ENCODE assay signal across 8 mouse cellular contexts in the genomic region with DNA sequence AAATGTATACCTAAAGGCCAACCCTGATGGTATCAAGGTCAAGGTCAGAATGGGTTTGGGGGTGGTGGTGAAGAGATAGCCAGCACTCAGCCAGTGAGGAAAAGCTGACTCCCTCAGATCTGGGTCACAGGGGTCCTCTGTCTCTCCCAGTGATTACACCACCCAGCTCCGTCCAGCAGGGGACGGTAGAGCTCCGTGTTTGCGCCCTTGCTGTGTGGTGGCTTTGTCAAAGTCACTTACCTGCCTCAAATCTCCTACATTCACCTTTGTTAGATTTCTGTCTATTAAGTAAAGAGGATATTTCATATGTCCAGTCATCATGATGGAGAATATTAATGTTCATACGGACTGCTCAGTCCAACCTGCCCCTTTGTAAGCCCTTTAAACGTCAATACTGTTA. TPM values are rescaled to one million over a fixed set of nuclear protein-coding genes. Genes with fewer than 3 reads are reported as not detected.
A peak's percentile ranks its signal among the peaks of the same experiment; 100 is the strongest.
DNase-seq lines count a peak whose midpoint lies in the region; ATAC-seq lines count a peak whose summit lies in the region.

No protein-coding gene starts in this region.

- H3K4me1 ChIP-seq in neural tube, embryonic 15.5 days, result no peaks in the 10 kb centered on the region

- H3K4me2 ChIP-seq in neural tube, embryonic 15.5 days, result no peak overlapping the region

- no peaks in the 10 kb centered on the region for H3K36me3 ChIP-seq in neural tube, embryonic 15.5 days

- 25% methylated on average over 6 of the region's 6 CpGs for WGBS in neural tube, embryonic 15.5 days

- DNase-seq in frontal cortex, postnatal 14 days (ENCODE audit: low spot score in 2 of 2), result no peak
- peak; percentile 60 for DNase-seq in neural tube, embryonic 10.5 days (ENCODE audit: extremely low spot score, low spot score)
- DNase-seq in adrenal gland, postnatal 14 days, result peak; percentile 69
- peak; percentile 57 to 71 for DNase-seq in heart, postnatal 36 days
- peak; percentile 66 for DNase-seq in lung, postnatal 10 days
- peak; percentile 35 for DNase-seq in yolk sac, embryonic 10.5 days (ENCODE audit: low spot score)

- no peak overlapping the region for H3K4me3 ChIP-seq in neural tube, embryonic 15.5 days (replicated peaks)

- no peaks in the 10 kb centered on the region for H3K27me3 ChIP-seq in neural tube, embryonic 15.5 days (replicated peaks)

- H3K27ac ChIP-seq in neural tube, embryonic 15.5 days (replicated peaks), result no peak overlapping the region

- no peaks in the 10 kb centered on the region for H3K9me3 ChIP-seq in neural tube, embryonic 15.5 days (replicated peaks)

- intact Hi-C loops in heart, postnatal 36 days (cut with DNase I), result loop anchor here (1.0 to 5.0 kb wide), 3 partner anchors 19 to 812 kb away; partner anchors contain the start of gene Adamts17

- 0 out of 2 replicates have a peak, but pooled peaks have one; percentile 52 for ATAC-seq in frontal cortex, adult (ENCODE audit: low TSS enrichment)
- ATAC-seq in neural tube, embryonic 15.5 days (ENCODE audit: low FRiP score), result no peak

- H3K9ac ChIP-seq in neural tube, embryonic 15.5 days (replicated peaks), result no peak overlapping the region

RNA-seq across cellular contexts. Expression of gene Adamts17, which starts 19.5 kb away (rescaled TPM):
- 5.9 and 7.1 TPM in 2 replicates for polyA plus RNA-seq in neural tube, embryonic 15.5 days (2015; fragmentation: Nextera tagmentation; extraction: Ambion mirVana)
- 4.8 and 6.0 TPM in 2 replicates for total RNA-seq in adrenal gland, postnatal 14 days (2021)
- 1 to 10 TPM; 1.3 to 1.5 TPM for total RNA-seq in heart, postnatal 36 days (2021)

Comparison
In these comparisons a context has a peak if more than half of its experiments do, and no peak if none do; other contexts are left out.
1. DNase-seq: peak in neural tube, embryonic 10.5 days (single experiment), adrenal gland, postnatal 14 days (single experiment), heart, postnatal 36 days (2 of 2), lung, postnatal 10 days (single experiment) and yolk sac, embryonic 10.5 days (single experiment); none in frontal cortex, postnatal 14 days (0 of 2).